Mouse (Mus musculus) thymus, adult 2 months (tissue): Measurements from ENCODE around the gene Shisal1.

Source experiments
- CTCF ChIP-seq: fragments of 200-500 bp; IDR thresholded peaks from 2 replicates; pipeline ENCODE4 v1.5.1; 2012; ENCODE audit warnings: mild to moderate bottlenecking, control low read depth, low read length, moderate library complexity, borderline replicate concordance; ENCODE audit not compliant: control insufficient read depth, poor library complexity, insufficient read depth; ENCODE audit errors: extremely low read depth
- POLR2A ChIP-seq: fragments of 200-500 bp; IDR thresholded peaks from 2 replicates; pipeline ENCODE4 v1.6.1; 2012; ENCODE audit warnings: mild to moderate bottlenecking, low read length, control low read depth, moderate library complexity; ENCODE audit not compliant: control insufficient read depth, poor library complexity, insufficient read depth; ENCODE audit errors: extremely low read depth

DNA sequence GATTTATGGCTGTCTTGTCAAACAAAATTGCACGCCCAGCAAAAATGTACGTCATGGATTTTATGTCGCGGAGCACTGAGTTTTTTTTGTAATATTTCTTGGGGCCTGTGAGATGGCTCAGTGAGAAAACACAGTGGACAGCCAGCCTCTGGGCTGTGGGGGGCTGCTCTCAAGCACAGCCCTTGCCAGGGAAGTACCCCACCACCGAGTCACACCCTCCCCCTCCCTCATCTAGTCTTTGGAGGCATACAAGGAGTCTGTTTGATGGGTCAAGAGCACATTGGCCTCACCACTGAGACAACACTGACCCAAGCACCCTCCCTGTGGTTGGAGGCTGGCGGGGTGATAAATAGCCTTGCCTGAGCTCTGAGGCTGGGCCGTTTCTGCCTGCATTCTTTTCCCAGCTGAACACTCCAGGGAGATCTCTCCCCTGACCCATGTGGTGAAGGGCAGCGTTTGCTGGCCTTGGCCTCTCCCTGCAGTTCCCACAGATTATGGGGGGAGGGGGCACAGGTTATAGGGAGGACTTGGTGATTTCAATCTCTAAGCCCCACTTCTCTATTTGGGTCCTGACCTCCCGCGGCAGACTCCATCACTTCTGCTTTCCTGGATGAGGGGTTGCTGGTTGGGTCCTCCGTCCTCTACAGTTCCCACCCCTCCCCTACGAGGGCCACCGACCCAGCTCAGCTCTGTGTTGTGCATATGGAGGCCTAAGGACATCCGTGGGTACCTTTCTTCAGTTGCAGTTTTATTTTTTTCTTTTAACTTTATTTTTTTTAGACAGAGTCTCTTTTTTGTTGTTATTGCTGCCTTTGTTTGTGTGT lies 96.8 kb downstream of the Shisal1 start:
- TF ChIP-seq POLR2A (no peak), CTCF (no peak)
